Mouse (Mus musculus) liver, adult 2 months (tissue): ENCODE measurements around the gene Fbxw17. TPM values are rescaled to one million over a fixed set of nuclear protein-coding genes. Genes with fewer than 3 reads are reported as not detected.
A peak's percentile ranks its signal among the peaks of the same experiment; 100 is the strongest.
"Not testable (repeated sequence)": the region's sequence is repeated elsewhere in the genome, so short reads cannot be mapped to it uniquely, and the experiment has no call there.

Experiments
- DNase-seq: peaks from one replicate; pipeline ENCODE4 v3.0.0-alpha.2; 2011; ENCODE audit warnings: low read depth, low spot score; ENCODE audit errors: extremely low read depth
- H3K27ac ChIP-seq: fragments of 200-500 bp; replicated peaks from 2 replicates; pipeline ENCODE4 v1.5.1; 2012; ENCODE audit warnings: low read depth, mild to moderate bottlenecking, control low read depth, inconsistent platforms, low read length; ENCODE audit not compliant: insufficient read depth
- H3K27me3 ChIP-seq: fragments of 200-500 bp; 2 replicates; pipeline ENCODE4 v1.6.1; 2012; ENCODE audit warnings: mild to moderate bottlenecking, moderate library complexity, low read length, inconsistent platforms; ENCODE audit not compliant: control insufficient read depth, insufficient read depth
- H3K36me3 ChIP-seq: fragments of 200-500 bp; 2 replicates; pipeline ENCODE4 v1.6.1; 2012; ENCODE audit warnings: low read length, inconsistent platforms; ENCODE audit not compliant: control insufficient read depth, insufficient read depth
- H3K4me1 ChIP-seq: fragments of 200-500 bp; 2 replicates; pipeline ENCODE4 v1.6.1; 2011; ENCODE audit warnings: low read length; ENCODE audit not compliant: control insufficient read depth, insufficient read depth
- H3K4me3 ChIP-seq: fragments of 200-500 bp; 2 replicates; pipeline ENCODE4 v1.5.1; 2011; ENCODE audit warnings: low read depth, mild to moderate bottlenecking, control low read depth, low read length, moderate library complexity; ENCODE audit not compliant: insufficient read depth
- H3K79me2 ChIP-seq: fragments of 200-500 bp; 2 replicates; pipeline ENCODE4 v1.6.1; 2012; ENCODE audit warnings: inconsistent platforms, mild to moderate bottlenecking, low read length, moderate library complexity; ENCODE audit not compliant: control insufficient read depth, insufficient read depth
- H3K9ac ChIP-seq: fragments of 200-500 bp; 2 replicates; pipeline ENCODE4 v1.6.1; 2012; ENCODE audit warnings: low read depth, mild to moderate bottlenecking, control low read depth, inconsistent platforms, low read length
- CTCF ChIP-seq: fragments of 200-500 bp; IDR thresholded peaks from 2 replicates; pipeline ENCODE4 v1.5.1; 2011; ENCODE audit warnings: low read depth, low read length, control low read depth
- POLR2A ChIP-seq: fragments of 200-500 bp; IDR thresholded peaks from 2 replicates; pipeline ENCODE4 v1.6.1; 2011; ENCODE audit warnings: low read length, control low read depth; ENCODE audit not compliant: insufficient read depth; ENCODE audit errors: extremely low read depth
- WGBS: fragments of 180-500 bp; shearing (Covaris S2); methylation state at CpG from one replicate; pipeline ENCODE4 v1.1.7; 2018; 5-methylcytosine and 5-hydroxymethylcytosine counted together
- polyA plus RNA-seq: library from polyadenylated mRNA; depleted of rRNA; stranded (reverse); fragments of >200 nt; gene quantifications from 2 replicates; pipeline ENCODE4 v1.2.3, GENCODE M21; 2012; rRNA removed
- total RNA-seq: library from RNA; depleted of rRNA; stranded (reverse); fragments of >200 nt; gene quantifications from 2 replicates; pipeline ENCODE4 v1.2.3, GENCODE M21; 2014; rRNA removed

The Fbxw17 gene
- 2.7 and 4.2 TPM in 2 replicates for total RNA-seq
- 2.4 and 2.9 TPM in 2 replicates for polyA plus RNA-seq

- Histone ChIP-seq H3K4me1 (no peaks in the 10 kb centered on the region), H3K27ac (no peak within 1 kb of the TSS), H3K4me3 (peak within 1 kb of the TSS; percentile 95), H3K36me3 (no peaks in the 10 kb centered on the region), H3K79me2 (no peaks in the 10 kb centered on the region), H3K9ac (peak within 1 kb of the TSS; percentile 80), H3K27me3 (0 out of 2 replicates have a peak, but pooled peaks cover 3% of the 10 kb centered on the region)
- peak; percentile 14 for DNase-seq
- TF ChIP-seq POLR2A (0 out of 2 replicates have a peak, but pooled peaks have one; percentile 22), CTCF (no peak)
- 14% methylated on average over 35 of the region's 35 CpGs for WGBS
Measured at GRCm38 (mm10) chr13:50417389-50418183, at the start of gene Fbxw17. Fbxw17 (plus strand) TSS chr13:50417864.

GRCm38 (mm10) chr13:50372934-50373705 is 44.5 kb upstream of the Fbxw17 start:
- DNase-seq, H3K4me3 ChIP-seq, H3K36me3 ChIP-seq, H3K27me3 ChIP-seq, H3K9ac ChIP-seq, H3K27ac ChIP-seq, H3K79me2 ChIP-seq, H3K4me1 ChIP-seq: not testable (repeated sequence)
- WGBS = 58% methylated on average over 5 of the region's 5 CpGs

- H3K36me3 ChIP-seq = not testable (repeated sequence)
Measured at GRCm38 (mm10) chr13:50389146-50389545, 28.5 kb upstream of the Fbxw17 start.

GRCm38 (mm10) chr13:50418421-50418820 is 757 bp downstream of the Fbxw17 start:
- H3K79me2 ChIP-seq = no peaks in the 10 kb centered on the region
- no peaks in the 10 kb centered on the region for H3K36me3 ChIP-seq
- no peak for DNase-seq
- H3K9ac ChIP-seq = no peak overlapping the region
- TF ChIP-seq CTCF = no peak
- no peak for TF ChIP-seq POLR2A
- H3K27me3 ChIP-seq = 0 out of 2 replicates have a peak, but pooled peaks cover 3% of the 10 kb centered on the region
- 58% methylated on average over 3 of the region's 3 CpGs for WGBS
- H3K4me3 ChIP-seq = peak overlapping the region; percentile 95; the same call in 1 of the 2 replicates
- no peaks in the 10 kb centered on the region for H3K4me1 ChIP-seq
- H3K27ac ChIP-seq = no peak overlapping the region

More at GRCm38 (mm10) chr13:50389146-50389545, 28.5 kb upstream of the Fbxw17 start:
- H3K4me1 ChIP-seq, H3K9ac ChIP-seq, DNase-seq, H3K27me3 ChIP-seq, H3K4me3 ChIP-seq, H3K79me2 ChIP-seq, H3K27ac ChIP-seq: not testable (repeated sequence)

GRCm38 (mm10) chr13:50423625-50424209 is 6.1 kb downstream of the Fbxw17 start:
- H3K27ac ChIP-seq = no peak overlapping the region
- no peak overlapping the region for H3K4me3 ChIP-seq
- WGBS = 90% methylated on average over 8 of the region's 8 CpGs
- no peaks in the 10 kb centered on the region for H3K79me2 ChIP-seq
- no peak for DNase-seq
- H3K27me3 ChIP-seq = no peaks in the 10 kb centered on the region
- 0 out of 2 replicates have a peak, but pooled peaks cover 5% of the 10 kb centered on the region for H3K4me1 ChIP-seq
- TF ChIP-seq POLR2A (no peak), CTCF (no peak)
- no peaks in the 10 kb centered on the region for H3K36me3 ChIP-seq
- no peak overlapping the region for H3K9ac ChIP-seq
